Mouse (Mus musculus): ENCODE data around the gene Pop7. TPM values are rescaled to one million over a fixed set of nuclear protein-coding genes. Genes with fewer than 3 reads are reported as not detected.

The Pop7 gene
- polyA plus RNA-seq, 1 experiment from 2014 or later: 37.8 TPM

DNA sequence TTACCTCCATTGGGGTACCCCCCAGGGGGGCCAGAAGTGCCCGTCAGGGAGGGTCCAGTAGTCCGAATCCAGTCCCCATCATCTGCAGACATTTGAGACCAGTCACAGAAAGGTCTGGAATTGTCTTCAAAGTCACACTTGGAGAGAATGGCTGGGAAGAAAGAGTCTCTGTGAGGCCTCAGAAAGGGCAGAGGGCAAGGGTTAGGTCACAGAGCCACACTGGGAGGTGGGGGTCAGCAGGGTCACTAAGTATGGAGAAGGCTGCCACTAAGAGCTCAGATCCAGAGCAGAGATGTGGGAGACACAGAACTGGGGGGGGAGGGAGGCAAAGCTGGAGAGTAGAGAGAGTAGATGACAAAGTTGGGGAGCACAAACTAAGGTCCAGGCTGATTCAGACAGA is 28.0 kb downstream of the Pop7 start:
- H3K4me3 ChIP-seq (ENCODE audit: low read depth, low read length): no peak overlapping the region
- no peak overlapping the region for H3K27ac ChIP-seq (ENCODE audit: low read length)
- H3K9ac ChIP-seq (replicated peaks; ENCODE audit: low read depth): no peak overlapping the region
- H3K9me3 ChIP-seq (ENCODE audit: low read length): no peaks in the 10 kb centered on the region
- H3K36me3 ChIP-seq (ENCODE audit: insufficient read depth, low read length): no peaks in the 10 kb centered on the region
- no peak overlapping the region for H3K4me2 ChIP-seq (replicated peaks; ENCODE audit: low read depth, low read length)
- no peaks in the 10 kb centered on the region for H3K4me1 ChIP-seq (ENCODE audit: insufficient read depth, low read depth, low read length)
- ATAC-seq (no peak), DNase-seq (ENCODE audit: low spot score) (no peak)
- no peaks in the 10 kb centered on the region for H3K27me3 ChIP-seq (replicated peaks; ENCODE audit: insufficient read depth, low read length)
- 54% methylated on average over 2 of the region's 2 CpGs for WGBS
- no peak for TF ChIP-seq CTCF (IDR thresholded peaks at IDR 0.05)
- no peak for TF ChIP-seq EP300 (IDR thresholded peaks at IDR 0.05)

DNA sequence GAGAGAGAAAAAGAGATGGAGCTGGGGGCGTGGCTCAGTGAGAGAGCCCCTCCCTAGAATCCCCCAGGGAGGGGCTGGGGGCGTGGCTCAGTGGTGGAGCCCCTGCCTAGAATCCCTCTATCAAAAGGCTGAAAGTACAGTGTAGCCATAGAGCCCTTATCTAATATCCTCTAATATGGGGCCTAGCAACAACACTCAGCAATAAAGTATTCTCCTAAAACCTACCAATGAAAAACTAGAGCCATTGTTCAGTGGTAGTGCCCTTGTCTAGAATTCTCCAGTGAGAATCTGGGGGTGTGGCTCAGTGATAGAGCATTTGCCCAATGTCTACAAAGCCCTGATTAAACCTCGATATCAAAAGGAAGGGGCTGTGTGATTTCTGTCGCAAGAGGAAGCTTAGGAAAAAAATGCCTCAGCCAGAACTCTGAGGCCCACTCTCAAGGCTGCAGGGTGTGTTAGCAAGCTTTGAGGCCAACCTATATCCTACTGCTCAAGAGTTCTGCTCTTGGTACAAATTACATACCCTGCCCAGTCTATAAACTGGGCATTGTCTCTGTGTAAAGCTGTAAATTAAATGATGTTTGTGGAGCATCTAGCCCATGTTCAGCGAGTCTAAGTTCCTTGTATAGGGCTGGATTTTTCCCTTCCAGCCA is 29.9 kb downstream of the Pop7 start:
- H3K27ac ChIP-seq (ENCODE audit: low read length): no peak overlapping the region

DNA sequence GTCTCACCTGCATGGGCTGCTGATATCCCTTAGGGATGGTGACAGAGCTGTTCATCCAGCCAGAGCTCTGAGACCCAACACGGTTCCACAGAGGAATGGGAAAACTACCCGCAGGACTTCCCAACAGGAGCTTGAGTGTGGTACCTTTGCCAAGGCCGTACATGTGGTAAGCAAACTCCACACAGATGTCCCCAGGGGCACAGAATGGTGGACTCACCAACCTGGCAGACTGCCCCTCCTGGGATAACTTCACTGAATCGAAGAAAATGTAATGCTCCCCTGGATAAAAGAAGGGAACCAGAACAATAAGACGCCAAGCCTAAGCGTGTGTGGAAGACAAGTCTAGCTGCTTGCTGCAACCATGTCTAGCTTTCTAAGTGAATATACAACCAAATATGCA is 35.4 kb downstream of the Pop7 start:
- TF ChIP-seq CTCF (IDR thresholded peaks at IDR 0.05) (no peak), EP300 (IDR thresholded peaks at IDR 0.05) (no peak)
- no peak overlapping the region for H3K4me2 ChIP-seq (replicated peaks; ENCODE audit: low read depth, low read length)
- no peak for ATAC-seq
- H3K4me3 ChIP-seq (ENCODE audit: low read depth, low read length): no peak overlapping the region
- H3K27ac ChIP-seq (ENCODE audit: low read length): no peak overlapping the region
- H3K27me3 ChIP-seq (replicated peaks; ENCODE audit: insufficient read depth, low read length): no peaks in the 10 kb centered on the region
- H3K9me3 ChIP-seq (ENCODE audit: low read length): no peaks in the 10 kb centered on the region
- no peaks in the 10 kb centered on the region for H3K36me3 ChIP-seq (ENCODE audit: insufficient read depth, low read length)
- H3K9ac ChIP-seq (replicated peaks; ENCODE audit: low read depth): no peak overlapping the region
- 92% methylated on average over 6 of the region's 6 CpGs for WGBS
- no peaks in the 10 kb centered on the region for H3K4me1 ChIP-seq (ENCODE audit: insufficient read depth, low read depth, low read length)
- no peak for DNase-seq (ENCODE audit: low spot score)

More for the DNA sequence above, 29.9 kb downstream of the Pop7 start:
- ATAC-seq (peak; percentile 44), DNase-seq (ENCODE audit: low spot score) (peak; percentile 32)
- WGBS: 37% methylated on average over 5 of the region's 5 CpGs
- Histone ChIP-seq H3K4me1 (ENCODE audit: insufficient read depth, low read depth, low read length) (no peaks in the 10 kb centered on the region), H3K9ac (replicated peaks; ENCODE audit: low read depth) (no peak overlapping the region), H3K27me3 (replicated peaks; ENCODE audit: insufficient read depth, low read length) (no peaks in the 10 kb centered on the region), H3K9me3 (ENCODE audit: low read length) (no peaks in the 10 kb centered on the region), H3K4me2 (replicated peaks; ENCODE audit: low read depth, low read length) (no peak overlapping the region), H3K36me3 (ENCODE audit: insufficient read depth, low read length) (no peaks in the 10 kb centered on the region), H3K4me3 (ENCODE audit: low read depth, low read length) (no peak overlapping the region)
- TF ChIP-seq CTCF (IDR thresholded peaks at IDR 0.05) (no peak), EP300 (IDR thresholded peaks at IDR 0.05) (no peak)

DNA sequence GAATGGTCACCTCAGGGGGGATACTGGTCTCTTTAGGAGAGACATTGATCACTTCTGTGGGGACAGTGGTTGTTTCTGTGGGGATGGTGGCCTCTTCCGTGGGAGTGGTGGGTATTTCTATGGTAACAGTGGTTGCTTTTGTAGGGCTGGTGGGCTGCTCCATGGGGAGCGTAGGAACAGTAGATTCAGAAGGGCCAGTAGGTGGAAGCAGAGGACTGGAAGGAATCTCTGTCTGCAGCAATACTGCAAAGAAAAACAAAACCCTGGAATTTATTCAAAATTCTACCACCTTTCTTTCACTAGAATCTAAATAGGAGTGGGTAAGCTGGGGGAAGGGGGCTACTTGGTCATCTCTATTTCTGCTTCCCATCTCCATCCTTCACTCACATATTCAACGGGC is 37.3 kb downstream of the Pop7 start:
- no peak overlapping the region for H3K27ac ChIP-seq (ENCODE audit: low read length)
- TF ChIP-seq CTCF (IDR thresholded peaks at IDR 0.05) (peak; percentile 54), EP300 (IDR thresholded peaks at IDR 0.05) (no peak)
- no peaks in the 10 kb centered on the region for H3K27me3 ChIP-seq (replicated peaks; ENCODE audit: insufficient read depth, low read length)
- no peaks in the 10 kb centered on the region for H3K9me3 ChIP-seq (ENCODE audit: low read length)
- H3K36me3 ChIP-seq (ENCODE audit: insufficient read depth, low read length): no peaks in the 10 kb centered on the region
- H3K9ac ChIP-seq (replicated peaks; ENCODE audit: low read depth): no peak overlapping the region
- WGBS: 31% methylated on average over 3 of the region's 3 CpGs
- DNase-seq (ENCODE audit: low spot score): peak; percentile 55
- ATAC-seq: no peak
- H3K4me1 ChIP-seq (ENCODE audit: insufficient read depth, low read depth, low read length): no peaks in the 10 kb centered on the region
- no peak overlapping the region for H3K4me2 ChIP-seq (replicated peaks; ENCODE audit: low read depth, low read length)
- H3K4me3 ChIP-seq (ENCODE audit: low read depth, low read length): no peak overlapping the region

GRCm38 (mm10) chr5:137455866-137456591 is 46.3 kb downstream of the Pop7 start:
- 32% methylated on average over 7 of the region's 7 CpGs for WGBS
- Histone ChIP-seq H3K4me2 (replicated peaks; ENCODE audit: low read depth, low read length) (no peak overlapping the region), H3K27ac (ENCODE audit: low read length) (no peak overlapping the region), H3K4me3 (ENCODE audit: low read depth, low read length) (no peak overlapping the region), H3K9ac (replicated peaks; ENCODE audit: low read depth) (no peak overlapping the region), H3K27me3 (replicated peaks; ENCODE audit: insufficient read depth, low read length) (no peaks in the 10 kb centered on the region), H3K9me3 (ENCODE audit: low read length) (no peaks in the 10 kb centered on the region), H3K4me1 (ENCODE audit: insufficient read depth, low read depth, low read length) (no peaks in the 10 kb centered on the region), H3K36me3 (ENCODE audit: insufficient read depth, low read length) (no peaks in the 10 kb centered on the region)
- ATAC-seq (peak; percentile 99), DNase-seq (ENCODE audit: low spot score) (peak; percentile 94)
- TF ChIP-seq EP300 (IDR thresholded peaks at IDR 0.05): peak; percentile 75
- peak; percentile 48 for TF ChIP-seq CTCF (IDR thresholded peaks at IDR 0.05)

DNA sequence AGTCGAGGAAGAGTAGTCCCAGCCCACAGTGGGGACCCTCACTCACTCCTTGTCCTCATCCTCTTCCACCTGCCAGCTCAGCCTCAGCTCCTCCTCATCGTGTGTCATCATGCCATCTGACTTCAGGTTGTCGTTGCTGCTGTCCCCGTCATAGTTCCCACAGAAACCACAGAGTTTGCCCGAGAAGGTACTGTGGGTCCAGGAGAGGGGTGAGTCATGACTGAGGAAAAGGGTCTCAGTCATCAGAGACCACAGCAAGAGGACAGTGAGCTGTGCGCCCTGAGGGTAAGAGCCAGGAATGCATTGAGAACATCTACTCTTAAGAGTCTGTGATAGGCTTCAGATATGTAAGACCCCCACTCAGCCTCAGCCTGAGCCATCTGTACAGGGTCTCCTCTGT is 47.1 kb downstream of the Pop7 start:
- no peak overlapping the region; the same call in 1 of the 2 replicates for H3K27ac ChIP-seq (ENCODE audit: low read length)
- TF ChIP-seq CTCF (IDR thresholded peaks at IDR 0.05) (no peak), EP300 (IDR thresholded peaks at IDR 0.05) (no peak)

More for the DNA sequence above, 47.1 kb downstream of the Pop7 start:
- Histone ChIP-seq H3K36me3 (ENCODE audit: insufficient read depth, low read length) (no peaks in the 10 kb centered on the region), H3K4me1 (ENCODE audit: insufficient read depth, low read depth, low read length) (no peaks in the 10 kb centered on the region), H3K9me3 (ENCODE audit: low read length) (no peaks in the 10 kb centered on the region), H3K27me3 (replicated peaks; ENCODE audit: insufficient read depth, low read length) (no peaks in the 10 kb centered on the region), H3K4me2 (replicated peaks; ENCODE audit: low read depth, low read length) (no peak overlapping the region), H3K4me3 (ENCODE audit: low read depth, low read length) (no peak overlapping the region), H3K9ac (replicated peaks; ENCODE audit: low read depth) (no peak overlapping the region)
- 55% methylated on average over 6 of the region's 6 CpGs for WGBS
- ATAC-seq: no peak
- peak; percentile 13 for DNase-seq (ENCODE audit: low spot score)

Small RNAs within 50 kb of the gene (microRNA-seq; reads per million reads assigned to microRNA genes)
- 1.2 reads per million for gene Mir6418

Other genes starting within 250 kb of the Pop7 start
- gene Ache, start 215.0 kb downstream of the Pop7 start, polyA plus RNA-seq (2015; fragmentation: Nextera tagmentation; extraction: Ambion mirVana): 0.92 and 1.2 TPM in 2 replicates
- gene Ufsp1, start 207.9 kb downstream of the Pop7 start, polyA plus RNA-seq (2015; fragmentation: Nextera tagmentation; extraction: Ambion mirVana): 4.7 and 7.2 TPM in 2 replicates
- 30.9 and 32.7 TPM in 2 replicates for gene Srrt, start 194.8 kb downstream of the Pop7 start, polyA plus RNA-seq (2015; fragmentation: Nextera tagmentation; extraction: Ambion mirVana)
- 45.8 and 50.1 TPM in 2 replicates for gene Trip6, start 188.1 kb downstream of the Pop7 start, polyA plus RNA-seq (2015; fragmentation: Nextera tagmentation; extraction: Ambion mirVana)
- 8.2 TPM in 2 replicates for gene Slc12a9, start 168.9 kb downstream of the Pop7 start, polyA plus RNA-seq (2015; fragmentation: Nextera tagmentation; extraction: Ambion mirVana)
- gene Ephb4, start 152.4 kb downstream of the Pop7 start, polyA plus RNA-seq (2015; fragmentation: Nextera tagmentation; extraction: Ambion mirVana): 30.9 and 33.2 TPM in 2 replicates
- gene Zan, start 25.5 kb downstream of the Pop7 start, polyA plus RNA-seq (2015; fragmentation: Nextera tagmentation; extraction: Ambion mirVana): 0.11 TPM in 2 replicates
- gene Gigyf1, start 16.0 kb upstream of the Pop7 start, polyA plus RNA-seq (2015; fragmentation: Nextera tagmentation; extraction: Ambion mirVana): 10.6 and 12.4 TPM in 2 replicates
- gene Epo, start 30.7 kb upstream of the Pop7 start, polyA plus RNA-seq (2015; fragmentation: Nextera tagmentation; extraction: Ambion mirVana): not detected in 2 replicates
- 507 and 513 TPM in 2 replicates for gene Gnb2, start 31.0 kb upstream of the Pop7 start, polyA plus RNA-seq (2015; fragmentation: Nextera tagmentation; extraction: Ambion mirVana)
- 0.15 TPM in 1 of 2 replicates, not detected in the other for gene Actl6b, start 51.0 kb upstream of the Pop7 start, polyA plus RNA-seq (2015; fragmentation: Nextera tagmentation; extraction: Ambion mirVana)
- 0.33 and 0.87 TPM in 2 replicates for gene Tfr2, start 67.3 kb upstream of the Pop7 start, polyA plus RNA-seq (2015; fragmentation: Nextera tagmentation; extraction: Ambion mirVana)
- gene Mospd3, start 98.5 kb upstream of the Pop7 start, polyA plus RNA-seq (2015; fragmentation: Nextera tagmentation; extraction: Ambion mirVana): 32.1 and 33.7 TPM in 2 replicates
- 86.6 and 101 TPM in 2 replicates for gene Pcolce, start 111.3 kb upstream of the Pop7 start, polyA plus RNA-seq (2015; fragmentation: Nextera tagmentation; extraction: Ambion mirVana)
- 0.19 and 0.51 TPM in 2 replicates for gene Fbxo24, start 126.5 kb upstream of the Pop7 start, polyA plus RNA-seq (2015; fragmentation: Nextera tagmentation; extraction: Ambion mirVana)
- gene Lrch4, start 126.6 kb upstream of the Pop7 start, polyA plus RNA-seq (2015; fragmentation: Nextera tagmentation; extraction: Ambion mirVana): 47.4 and 50.7 TPM in 2 replicates
- 11.6 and 12.3 TPM in 2 replicates for gene Gm20605, start 126.7 kb upstream of the Pop7 start, polyA plus RNA-seq (2015; fragmentation: Nextera tagmentation; extraction: Ambion mirVana)
- gene Sap25, start 138.8 kb upstream of the Pop7 start, polyA plus RNA-seq (2015; fragmentation: Nextera tagmentation; extraction: Ambion mirVana): 12.3 and 13.2 TPM in 2 replicates
- 0.80 and 0.96 TPM in 2 replicates for gene Irs3, start 143.2 kb upstream of the Pop7 start, polyA plus RNA-seq (2015; fragmentation: Nextera tagmentation; extraction: Ambion mirVana)
- gene Agfg2, start 182.2 kb upstream of the Pop7 start, polyA plus RNA-seq (2015; fragmentation: Nextera tagmentation; extraction: Ambion mirVana): 14.2 and 14.9 TPM in 2 replicates
- gene Nyap1, start 239.1 kb upstream of the Pop7 start, polyA plus RNA-seq (2015; fragmentation: Nextera tagmentation; extraction: Ambion mirVana): 0.51 and 0.65 TPM in 2 replicates
- 119 and 129 TPM in 2 replicates for gene Tsc22d4, start 243.2 kb upstream of the Pop7 start, polyA plus RNA-seq (2015; fragmentation: Nextera tagmentation; extraction: Ambion mirVana)